Mouse (Mus musculus) liver, postnatal 0 days (tissue): ENCODE measurements around the gene Nudcd3. TPM values are rescaled to one million over a fixed set of nuclear protein-coding genes. Genes with fewer than 3 reads are reported as not detected.

Experiments used
- ATAC-seq: fragments of 200-750 bp; cut with Nextera tagmentation; 2 replicates; pipeline ENCODE4 v1.8.0; 2017; ENCODE audit warnings: mild to moderate bottlenecking, moderate library complexity
- DNase-seq: peaks from one replicate; pipeline ENCODE4 v3.0.0-alpha.2; 2016
- H3K27ac ChIP-seq: fragments of 300-500 bp; sonication (generic); 2 replicates; pipeline ENCODE4 v1.5.1; 2014; ENCODE audit warnings: antibody characterized with exemption, moderate library complexity, mild to moderate bottlenecking, low read depth
- H3K27me3 ChIP-seq: fragments of 300-500 bp; sonication (generic); 2 replicates; pipeline ENCODE4 v1.6.1; 2014; ENCODE audit warnings: low read length, control low read depth, mixed read lengths; ENCODE audit not compliant: insufficient read depth
- H3K36me3 ChIP-seq: fragments of 300-500 bp; sonication (generic); replicated peaks from 2 replicates; pipeline ENCODE4 v1.6.1; 2014; ENCODE audit warnings: mild to moderate bottlenecking, control low read depth, low read length, moderate library complexity, mixed read lengths; ENCODE audit not compliant: insufficient read depth
- H3K4me1 ChIP-seq: fragments of 300-500 bp; sonication (generic); 2 replicates; pipeline ENCODE4 v1.6.1; 2014; ENCODE audit warnings: antibody characterized with exemption, mild to moderate bottlenecking, control low read depth; ENCODE audit not compliant: insufficient read depth
- H3K4me2 ChIP-seq: fragments of 300-500 bp; sonication (generic); 2 replicates; pipeline ENCODE4 v1.6.1; 2014; ENCODE audit warnings: low read depth, mild to moderate bottlenecking, low read length, moderate library complexity, mixed read lengths
- H3K4me3 ChIP-seq: fragments of 300-500 bp; sonication (generic); 2 replicates; pipeline ENCODE4 v1.5.1; 2014; ENCODE audit warnings: low read depth, low read length
- H3K9ac ChIP-seq: fragments of 300-500 bp; sonication (generic); replicated peaks from 2 replicates; pipeline ENCODE4 v1.6.1; 2014; ENCODE audit warnings: mild to moderate bottlenecking, moderate library complexity
- H3K9me3 ChIP-seq: fragments of 300-500 bp; sonication (generic); 2 replicates; pipeline ENCODE4 v1.6.1; 2016; ENCODE audit warnings: mild to moderate bottlenecking, control low read depth, low read length, mixed read lengths
- CTCF ChIP-seq: sonication (generic); IDR thresholded peaks from 2 replicates; pipeline ENCODE4 v1.5.1; 2016; ENCODE audit warnings: antibody characterized with exemption, low read depth
- EP300 ChIP-seq: IDR thresholded peaks from 2 replicates; pipeline ENCODE4 v1.6.1; 2016; ENCODE audit warnings: antibody characterized with exemption, low read depth, mild to moderate bottlenecking
- WGBS: fragments of 180-500 bp; shearing (Covaris S2); extraction: QIAGEN DNeasy Blood & Tissue Kit; methylation state at CpG from one replicate; pipeline ENCODE4 v1.1.7; 2014; ENCODE audit not compliant: insufficient replicate concordance; 5-methylcytosine and 5-hydroxymethylcytosine counted together
- polyA plus RNA-seq: library from polyadenylated mRNA; unstranded; fragments of >200 nt; fragmentation: Nextera tagmentation; extraction: Ambion mirVana; gene quantifications from 2 replicates; pipeline ENCODE4 v1.2.1, GENCODE M21; 2015

Gene Nudcd3
- polyA plus RNA-seq, 1 experiment from 2014 or later: 9.2 TPM

DNA sequence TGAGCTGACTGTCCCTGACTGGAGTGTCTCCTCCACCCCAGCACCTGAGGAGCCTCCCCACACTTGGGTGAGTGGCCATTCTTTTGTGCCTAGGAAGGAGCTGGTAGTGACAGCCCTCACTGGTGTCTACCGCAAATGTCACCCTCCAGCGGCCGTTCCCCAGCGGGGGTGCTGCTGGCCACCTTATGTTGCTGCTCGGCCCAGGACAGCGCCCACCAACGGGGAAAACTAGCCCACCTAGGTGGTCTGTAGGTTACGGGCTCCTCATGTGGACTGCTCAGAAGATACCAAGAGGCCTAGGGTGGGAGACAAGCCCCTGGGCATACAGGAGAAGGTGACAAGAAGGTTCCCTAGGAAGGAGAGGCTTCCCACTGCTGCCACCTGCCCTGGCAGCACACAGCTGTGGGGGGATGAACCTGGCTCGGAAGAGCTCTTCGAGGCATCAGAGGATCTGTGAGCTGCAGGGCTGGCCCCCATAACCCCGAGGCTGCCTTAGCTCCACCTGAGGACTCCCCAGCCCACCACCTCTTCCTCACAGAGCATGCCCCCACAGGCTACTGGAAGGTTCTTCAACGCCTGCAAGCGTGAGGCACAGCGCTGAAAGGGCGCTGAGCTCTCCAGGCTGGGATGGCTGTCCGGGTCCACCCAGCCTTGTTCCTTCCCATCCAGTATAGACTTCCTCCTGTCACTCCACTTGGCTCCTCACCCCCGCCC lies 136.6 kb downstream of the Nudcd3 start:
- Histone ChIP-seq H3K27ac (no peak overlapping the region), H3K4me3 (no peak overlapping the region), H3K27me3 (peaks cover 54% of the 10 kb centered on the region), H3K9me3 (no peaks in the 10 kb centered on the region), H3K4me1 (peaks cover 6% of the 10 kb centered on the region; the same call in 1 of the 2 replicates), H3K9ac (no peak overlapping the region), H3K36me3 (no peaks in the 10 kb centered on the region), H3K4me2 (no peak overlapping the region)
- DNase-seq: no peak
- 46% methylated on average over 17 of the region's 17 CpGs for WGBS
- no peak for TF ChIP-seq CTCF
- TF ChIP-seq EP300: no peak
- ATAC-seq: no peak

DNA sequence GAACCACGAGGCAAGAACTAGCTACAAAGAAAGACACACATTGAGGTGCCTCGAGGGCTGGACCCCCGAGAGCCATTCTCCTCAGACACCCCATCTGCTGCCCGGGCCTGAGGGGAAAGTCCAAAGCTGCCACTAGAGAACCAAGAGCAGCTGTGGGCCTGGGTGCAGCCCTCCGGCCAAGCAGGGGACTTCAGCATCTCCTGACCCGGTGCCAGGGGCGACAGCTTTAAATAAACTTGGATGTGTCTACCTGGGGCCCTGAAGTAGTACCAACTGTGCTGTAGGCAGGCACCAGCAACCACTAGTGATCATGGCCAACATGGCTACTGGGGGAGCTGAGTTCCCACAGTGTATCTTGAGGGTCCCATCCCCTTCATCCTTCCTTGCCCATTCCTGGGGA lies 137.2 kb downstream of the Nudcd3 start:
- Histone ChIP-seq H3K36me3 (no peaks in the 10 kb centered on the region), H3K27me3 (peaks cover 50% of the 10 kb centered on the region), H3K27ac (no peak overlapping the region), H3K9me3 (no peaks in the 10 kb centered on the region), H3K9ac (no peak overlapping the region), H3K4me1 (peaks cover 6% of the 10 kb centered on the region; the same call in 1 of the 2 replicates), H3K4me2 (no peak overlapping the region), H3K4me3 (no peak overlapping the region)
- TF ChIP-seq CTCF (no peak), EP300 (no peak)
- WGBS: 71% methylated on average over 7 of the region's 7 CpGs
- ATAC-seq (no peak), DNase-seq (no peak)

DNA sequence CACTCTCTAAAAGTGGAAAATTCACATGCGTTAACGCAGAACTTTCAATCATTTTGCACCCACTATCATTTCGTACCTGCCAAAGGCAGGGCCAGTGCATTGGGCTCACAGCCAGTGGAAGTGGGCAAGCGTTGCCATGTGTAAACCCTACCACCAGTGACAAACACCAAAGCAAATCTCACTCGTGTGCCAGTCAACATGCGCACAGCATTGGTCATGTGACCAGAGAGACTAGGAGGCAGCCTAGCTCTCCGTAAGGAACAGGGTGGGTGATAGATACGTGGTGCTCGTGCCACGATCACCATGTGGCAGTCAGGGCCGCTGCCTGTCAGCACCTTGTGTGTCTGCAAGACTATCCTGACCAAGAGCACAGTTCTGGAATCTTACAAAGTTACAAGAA lies 137.9 kb downstream of the Nudcd3 start:
- WGBS: 82% methylated on average over 11 of the region's 11 CpGs
- Histone ChIP-seq H3K4me1 (peaks cover 6% of the 10 kb centered on the region; the same call in 1 of the 2 replicates), H3K36me3 (no peaks in the 10 kb centered on the region), H3K9me3 (no peaks in the 10 kb centered on the region), H3K4me3 (no peak overlapping the region), H3K27me3 (peaks cover 45% of the 10 kb centered on the region), H3K9ac (no peak overlapping the region), H3K4me2 (no peak overlapping the region), H3K27ac (no peak overlapping the region)
- DNase-seq: no peak
- TF ChIP-seq EP300: no peak
- no peak for TF ChIP-seq CTCF
- no peak for ATAC-seq

GRCm38 (mm10) chr11:6061891-6062290 lies 138.3 kb downstream of the Nudcd3 start:
- DNase-seq: no peak

GRCm38 (mm10) chr11:6059162-6059561 lies 141.1 kb downstream of the Nudcd3 start:
- 87% methylated on average over 10 of the region's 10 CpGs for WGBS

More at GRCm38 (mm10) chr11:6061891-6062290, 138.3 kb downstream of the Nudcd3 start:
- no peak overlapping the region for H3K4me3 ChIP-seq
- no peak overlapping the region for H3K27ac ChIP-seq
- no peak overlapping the region for H3K4me2 ChIP-seq
- no peak for ATAC-seq
- no peaks in the 10 kb centered on the region for H3K9me3 ChIP-seq
- H3K36me3 ChIP-seq: no peaks in the 10 kb centered on the region
- H3K27me3 ChIP-seq: peaks cover 40% of the 10 kb centered on the region
- 70% methylated on average over 5 of the region's 5 CpGs for WGBS
- H3K4me1 ChIP-seq: peaks cover 6% of the 10 kb centered on the region; the same call in 1 of the 2 replicates
- no peak overlapping the region for H3K9ac ChIP-seq
- TF ChIP-seq EP300: no peak
- TF ChIP-seq CTCF: no peak

More at GRCm38 (mm10) chr11:6059162-6059561, 141.1 kb downstream of the Nudcd3 start:
- no peak overlapping the region for H3K4me2 ChIP-seq
- no peaks in the 10 kb centered on the region for H3K36me3 ChIP-seq
- H3K9me3 ChIP-seq: no peaks in the 10 kb centered on the region
- H3K27ac ChIP-seq: no peak overlapping the region
- ATAC-seq (no peak), DNase-seq (no peak)
- peaks cover 15% of the 10 kb centered on the region for H3K27me3 ChIP-seq
- TF ChIP-seq EP300 (no peak), CTCF (no peak)
- no peak overlapping the region for H3K9ac ChIP-seq
- H3K4me3 ChIP-seq: no peak overlapping the region
- no peaks in the 10 kb centered on the region for H3K4me1 ChIP-seq

Other genes with a start within 250 kb of the Nudcd3 start
- 15.1 and 16.6 TPM in 2 replicates for gene Ykt6, start 244.7 kb downstream of the Nudcd3 start, polyA plus RNA-seq
- 2.0 and 2.4 TPM in 2 replicates for gene Camk2b, start 134.1 kb downstream of the Nudcd3 start, polyA plus RNA-seq
- 0.28 and 0.31 TPM in 2 replicates for gene A730071L15Rik, start 386 bp downstream of the Nudcd3 start, polyA plus RNA-seq
- not detected in 2 replicates for gene Npc1l1, start 29.7 kb upstream of the Nudcd3 start, polyA plus RNA-seq
- gene Ddx56, start 67.4 kb upstream of the Nudcd3 start, polyA plus RNA-seq: 32.5 and 33.8 TPM in 2 replicates
- 83.4 and 91.5 TPM in 2 replicates for gene Tmed4, start 74.5 kb upstream of the Nudcd3 start, polyA plus RNA-seq
- 48.0 and 50.1 TPM in 2 replicates for gene Ogdh, start 91.2 kb upstream of the Nudcd3 start, polyA plus RNA-seq
- 3.4 and 3.7 TPM in 2 replicates for gene Zmiz2, start 188.7 kb upstream of the Nudcd3 start, polyA plus RNA-seq
- gene Ppia, start 215.0 kb upstream of the Nudcd3 start, polyA plus RNA-seq: 2,313 and 2,332 TPM in 2 replicates
- gene H2afv, start 244.0 kb upstream of the Nudcd3 start, polyA plus RNA-seq: 135 and 137 TPM in 2 replicates